Mouse (Mus musculus) intestine, embryonic 14.5 days (tissue): ENCODE data around the gene Phkg1. TPM values are rescaled to one million over a fixed set of nuclear protein-coding genes. Genes with fewer than 3 reads are reported as not detected.
"Not testable (repeated sequence)": the region's sequence is repeated elsewhere in the genome, so short reads cannot be mapped to it uniquely, and the experiment has no call there.

Experiments used
- ATAC-seq: fragments of 200-750 bp; cut with Nextera tagmentation; replicated peaks from 2 replicates; pipeline ENCODE4 v1.8.0; 2017; ENCODE audit warnings: low read depth, moderate number of reproducible peaks, moderate TSS enrichment, moderate library complexity; ENCODE audit not compliant: low FRiP score, low TSS enrichment
- DNase-seq: peaks from one replicate; pipeline ENCODE4 v3.0.0-alpha.2; 2018; ENCODE audit warnings: low spot score
- H3K27ac ChIP-seq: fragments of 300-500 bp; sonication (generic); 2 replicates; pipeline ENCODE4 v1.5.1; 2014; ENCODE audit warnings: low read depth, mild to moderate bottlenecking, control low read depth
- H3K27me3 ChIP-seq: fragments of 300-500 bp; sonication (generic); replicated peaks from 2 replicates; pipeline ENCODE4 v1.6.1; 2014; ENCODE audit warnings: low read length, control low read depth; ENCODE audit not compliant: control insufficient read depth, insufficient read depth
- H3K36me3 ChIP-seq: fragments of 300-500 bp; sonication (generic); 2 replicates; pipeline ENCODE4 v1.6.1; 2014; ENCODE audit warnings: low read length, control low read depth; ENCODE audit not compliant: control insufficient read depth, insufficient read depth
- H3K4me1 ChIP-seq: fragments of 300-500 bp; sonication (generic); replicated peaks from 2 replicates; pipeline ENCODE4 v1.6.1; 2014; ENCODE audit warnings: low read length, control low read depth, mixed read lengths; ENCODE audit not compliant: control insufficient read depth, insufficient read depth
- H3K4me2 ChIP-seq: fragments of 300-500 bp; sonication (generic); 2 replicates; pipeline ENCODE4 v1.6.1; 2014; ENCODE audit warnings: low read length
- H3K4me3 ChIP-seq: fragments of 300-500 bp; sonication (generic); 2 replicates; pipeline ENCODE4 v1.5.1; 2014; ENCODE audit warnings: low read depth, low read length, control low read depth, mixed read lengths
- H3K9ac ChIP-seq: fragments of 300-500 bp; sonication (generic); 2 replicates; pipeline ENCODE4 v1.6.1; 2014; ENCODE audit warnings: mild to moderate bottlenecking, low read length
- H3K9me3 ChIP-seq: fragments of 300-500 bp; sonication (generic); 2 replicates; pipeline ENCODE4 v1.6.1; 2016; ENCODE audit warnings: low read length, control low read depth; ENCODE audit not compliant: control insufficient read depth
- WGBS: fragments of 180-500 bp; shearing (Covaris S2); extraction: QIAGEN DNeasy Blood & Tissue Kit; methylation state at CpG from one replicate; pipeline ENCODE4 v1.1.7; 2014; 5-methylcytosine and 5-hydroxymethylcytosine counted together
- polyA plus RNA-seq: library from polyadenylated mRNA; unstranded; fragments of >200 nt; fragmentation: Nextera tagmentation; extraction: Ambion mirVana; gene quantifications from 2 replicates; pipeline ENCODE4 v1.2.1, GENCODE M21; 2014

The Phkg1 gene
- polyA plus RNA-seq: 0.09 and 0.11 TPM in 2 replicates

- Histone ChIP-seq H3K36me3 (peaks cover 12% of the 10 kb centered on the region; the same call in 1 of the 2 replicates), H3K4me2 (no peak within 1 kb of the TSS), H3K9ac (no peak within 1 kb of the TSS), H3K27me3 (no peaks in the 10 kb centered on the region), H3K27ac (no peak within 1 kb of the TSS), H3K4me3 (no peak within 1 kb of the TSS), H3K9me3 (no peaks in the 10 kb centered on the region), H3K4me1 (peaks cover 7% of the 10 kb centered on the region)
- 97% methylated on average over 1 of the region's 1 CpGs for WGBS
- no peak for DNase-seq
- no peak for ATAC-seq
Observed at GRCm38 (mm10) chr5:129898449-129898848, at the start of gene Phkg1. Gene Phkg1, minus strand, starts transcription at chr5:129898549.

- Histone ChIP-seq H3K4me2 (no peak overlapping the region), H3K9me3 (no peaks in the 10 kb centered on the region), H3K4me1 (no peaks in the 10 kb centered on the region), H3K27ac (no peak overlapping the region), H3K27me3 (no peaks in the 10 kb centered on the region), H3K9ac (no peak overlapping the region), H3K4me3 (no peak overlapping the region), H3K36me3 (peaks cover 12% of the 10 kb centered on the region)
- ATAC-seq (no peak), DNase-seq (no peak)
- 84% methylated on average over 2 of the region's 2 CpGs for WGBS
Observed at GRCm38 (mm10) chr5:129947528-129948033, 49.2 kb upstream of the Phkg1 start.

GRCm38 (mm10) chr5:129943402-129943801 lies 45.1 kb upstream of the Phkg1 start:
- H3K4me1 ChIP-seq: no peaks in the 10 kb centered on the region
- no peak for DNase-seq
- H3K27ac ChIP-seq: no peak overlapping the region
- WGBS: 68% methylated on average over 1 of the region's 1 CpGs
- no peak overlapping the region for H3K9ac ChIP-seq
- no peaks in the 10 kb centered on the region for H3K9me3 ChIP-seq
- peaks cover 12% of the 10 kb centered on the region for H3K36me3 ChIP-seq
- no peak overlapping the region for H3K4me3 ChIP-seq
- H3K27me3 ChIP-seq: no peaks in the 10 kb centered on the region
- ATAC-seq: no peak
- peak overlapping the region; percentile 11; the same call in 1 of the 2 replicates for H3K4me2 ChIP-seq

- H3K36me3 ChIP-seq, H3K9me3 ChIP-seq, H3K4me1 ChIP-seq, H3K27me3 ChIP-seq: not testable (repeated sequence)
- WGBS: under 1% methylated on average over 52 of the region's 82 CpGs
- Histone ChIP-seq H3K9ac (peak overlapping the region; percentile 66), H3K27ac (peak overlapping the region; percentile 34), H3K4me3 (peak overlapping the region; percentile 75), H3K4me2 (peak overlapping the region; percentile 51)
- ATAC-seq (peak; percentile 47), DNase-seq (peak; percentile 74)
Observed at GRCm38 (mm10) chr5:129942073-129942939, 44.0 kb upstream of the Phkg1 start.

- Histone ChIP-seq H3K27me3 (no peaks in the 10 kb centered on the region), H3K27ac (peak within 1 kb of the TSS; percentile 34), H3K9ac (peak within 1 kb of the TSS; percentile 66), H3K4me2 (peak within 1 kb of the TSS; percentile 54), H3K4me3 (peak within 1 kb of the TSS; percentile 75), H3K9me3 (no peaks in the 10 kb centered on the region), H3K4me1 (no peaks in the 10 kb centered on the region), H3K36me3 (peaks cover 10% of the 10 kb centered on the region)
- DNase-seq: peak; percentile 100
- 1% methylated on average over 58 of the region's 59 CpGs for WGBS
- peak; percentile 97 for ATAC-seq
Observed at GRCm38 (mm10) chr5:129941495-129942045, 43.2 kb upstream of the Phkg1 start, which contains the start of gene Vkorc1l1. Gene Vkorc1l1, plus strand, starts transcription at chr5:129941970.

- WGBS: 4% methylated on average over 9 of the region's 9 CpGs
- Histone ChIP-seq H3K27ac (no peak overlapping the region), H3K27me3 (no peaks in the 10 kb centered on the region), H3K9me3 (no peaks in the 10 kb centered on the region), H3K4me1 (no peaks in the 10 kb centered on the region), H3K9ac (peak overlapping the region; percentile 32; the same call in 1 of the 2 replicates), H3K4me2 (peak overlapping the region; percentile 54), H3K4me3 (peak overlapping the region; percentile 50), H3K36me3 (peaks cover 10% of the 10 kb centered on the region)
- no peak for ATAC-seq
- DNase-seq: no peak
Observed at GRCm38 (mm10) chr5:129940736-129941494, 42.6 kb upstream of the Phkg1 start.

- no peak overlapping the region for H3K4me3 ChIP-seq
- H3K9ac ChIP-seq: no peak overlapping the region
- WGBS: 52% methylated on average over 2 of the region's 2 CpGs
- no peaks in the 10 kb centered on the region for H3K9me3 ChIP-seq
- H3K4me1 ChIP-seq: no peaks in the 10 kb centered on the region
- no peak for DNase-seq
- H3K36me3 ChIP-seq: peaks cover 8% of the 10 kb centered on the region
- no peak overlapping the region for H3K27ac ChIP-seq
- no peak overlapping the region; the same call in 1 of the 2 replicates for H3K4me2 ChIP-seq
- no peak for ATAC-seq
- H3K27me3 ChIP-seq: no peaks in the 10 kb centered on the region
Observed at GRCm38 (mm10) chr5:129940281-129940680, 41.9 kb upstream of the Phkg1 start.

DNA sequence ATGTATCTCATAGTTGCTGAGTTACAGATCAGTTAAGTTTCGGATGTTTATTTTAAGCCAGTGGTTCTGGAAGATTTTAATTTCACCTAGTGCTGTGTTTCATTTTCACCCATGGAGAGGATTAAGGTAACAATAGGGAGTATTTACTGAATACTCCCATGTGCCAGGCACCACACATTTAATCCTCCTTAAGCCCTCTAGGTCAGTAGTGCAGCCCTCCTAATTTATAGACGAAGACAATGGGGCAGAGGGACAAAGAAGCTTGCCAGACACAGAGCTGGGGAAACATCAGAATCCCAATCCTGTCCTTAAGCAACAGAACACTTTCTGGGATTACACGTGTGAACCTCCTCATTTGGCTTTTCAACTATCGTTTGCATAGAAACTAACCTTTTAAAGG lies 38.6 kb upstream of the Phkg1 start:
- 52% methylated on average over 4 of the region's 4 CpGs for WGBS
- Histone ChIP-seq H3K27me3 (no peaks in the 10 kb centered on the region), H3K9me3 (no peaks in the 10 kb centered on the region), H3K4me2 (no peak overlapping the region), H3K4me3 (no peak overlapping the region), H3K4me1 (no peaks in the 10 kb centered on the region), H3K27ac (no peak overlapping the region), H3K9ac (no peak overlapping the region), H3K36me3 (no peaks in the 10 kb centered on the region)
- no peak for ATAC-seq
- no peak for DNase-seq
